Mouse (Mus musculus) thymus, postnatal 4 days (tissue): ENCODE results near the gene Kdm6b.

ENCODE experiments used
- DNase-seq: peaks from one replicate; pipeline ENCODE4 v3.0.0; 2021

Kdm6b gene

GRCm38 (mm10) chr11:69418481-69419442 lies 5.3 kb upstream of the Kdm6b start:
- DNase-seq: peak; percentile 88

- peak; percentile 83 for DNase-seq
Observed at GRCm38 (mm10) chr11:69417449-69418384, 4.2 kb upstream of the Kdm6b start.

- no peak for DNase-seq
Observed at GRCm38 (mm10) chr11:69416921-69417448, 3.5 kb upstream of the Kdm6b start.

- no peak for DNase-seq
Observed at GRCm38 (mm10) chr11:69416509-69416908, 3.0 kb upstream of the Kdm6b start.

DNA sequence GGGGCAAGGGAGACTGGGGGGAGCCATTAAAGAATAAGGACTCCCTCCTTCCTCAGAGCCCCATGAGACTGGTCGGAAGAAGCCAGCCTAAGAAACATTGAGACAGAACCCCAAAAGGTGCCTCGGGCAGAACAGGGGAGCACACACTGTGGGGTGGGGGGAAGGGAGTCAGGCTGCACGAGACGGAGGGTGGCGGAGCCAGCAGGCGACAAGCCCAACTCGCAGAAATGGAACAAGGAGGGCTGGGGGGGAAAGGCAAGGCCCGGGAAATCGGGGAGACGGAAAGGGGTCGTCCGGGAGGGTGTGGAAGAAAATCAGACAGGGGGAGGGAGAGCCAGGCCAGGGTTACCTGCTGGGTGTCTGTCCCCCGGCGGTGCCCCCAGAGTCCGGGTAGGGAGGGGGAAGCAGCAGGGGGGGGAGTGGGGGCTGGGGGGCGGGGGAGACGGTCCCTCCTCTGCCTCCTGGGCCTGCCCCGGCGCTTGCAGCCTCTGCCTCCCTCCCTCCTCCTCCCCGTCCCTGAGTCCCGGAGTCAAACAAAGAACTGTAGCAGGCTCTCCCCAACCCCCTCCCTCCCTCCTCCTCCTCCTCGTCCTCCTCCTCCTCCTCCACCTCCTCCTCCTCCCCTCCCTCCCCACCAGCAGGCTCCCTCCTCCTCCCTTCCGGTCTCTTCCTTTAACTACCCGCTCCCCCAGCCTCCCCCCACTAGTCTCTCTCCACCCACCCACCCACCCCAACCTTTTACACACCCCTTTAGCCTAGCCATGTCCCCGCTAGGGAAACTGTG lies 2.4 kb upstream of the Kdm6b start:
- DNase-seq: peak; percentile 76

DNA sequence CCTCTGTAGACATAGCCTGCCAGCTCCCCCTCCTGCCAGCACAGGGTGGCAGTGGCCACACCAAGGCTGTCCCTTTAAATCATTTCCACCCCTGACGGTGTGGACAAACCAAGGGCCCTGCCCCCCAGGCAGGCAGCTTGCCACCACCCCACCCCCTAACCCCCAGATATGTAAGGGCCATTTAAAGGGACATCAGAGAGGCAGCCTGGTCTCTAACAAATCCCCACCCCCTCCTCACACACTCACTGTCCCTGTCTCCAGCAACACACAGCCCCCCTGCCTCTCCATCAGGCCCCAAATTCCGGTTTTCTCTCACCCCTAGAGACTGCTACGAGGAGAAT lies 1.8 kb upstream of the Kdm6b start:
- DNase-seq: no peak

DNA sequence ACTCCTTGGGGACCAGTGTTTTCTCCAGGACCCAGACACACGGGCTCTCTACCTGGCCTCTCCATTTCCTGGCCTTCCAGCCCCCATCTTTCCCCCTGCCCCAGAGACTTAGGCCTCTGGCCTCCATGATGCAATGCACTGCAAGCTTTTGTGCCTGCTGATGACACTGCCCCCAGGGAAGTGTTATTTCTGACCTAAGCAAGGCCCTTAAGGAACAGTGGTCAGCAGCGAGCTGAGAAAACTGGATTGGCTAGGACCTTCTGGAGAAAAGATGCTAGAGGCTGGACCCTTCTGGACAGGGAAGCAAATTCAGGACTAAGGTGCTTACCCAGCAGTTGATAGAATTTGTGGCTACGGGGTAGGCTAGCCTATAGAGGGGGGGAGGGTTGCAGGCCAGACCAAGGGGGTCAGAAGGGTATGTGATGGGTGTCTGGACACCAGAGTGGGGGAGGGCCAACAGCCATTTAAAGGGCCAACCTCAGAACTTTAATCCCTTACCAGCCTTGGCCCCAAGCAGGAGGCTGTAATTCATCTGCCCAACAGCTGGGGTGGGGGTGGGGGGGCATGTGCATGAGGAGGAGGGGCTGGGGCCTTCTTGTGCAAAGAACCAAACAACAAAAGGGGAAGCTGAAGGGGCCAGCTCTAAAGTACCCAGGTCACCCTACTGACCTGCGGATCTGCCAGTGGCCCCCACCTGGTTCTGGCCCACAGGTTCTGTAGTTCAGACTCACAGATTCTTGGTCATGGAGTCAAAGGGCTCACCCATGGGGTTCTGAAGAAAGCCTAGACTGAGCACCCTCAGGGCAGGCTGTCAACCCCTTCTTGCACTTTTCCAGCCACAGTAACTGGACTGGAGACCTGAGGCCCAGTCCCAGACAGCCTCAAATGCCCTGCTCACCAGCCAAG lies 1.2 kb upstream of the Kdm6b start:
- peak; percentile 50 for DNase-seq

DNA sequence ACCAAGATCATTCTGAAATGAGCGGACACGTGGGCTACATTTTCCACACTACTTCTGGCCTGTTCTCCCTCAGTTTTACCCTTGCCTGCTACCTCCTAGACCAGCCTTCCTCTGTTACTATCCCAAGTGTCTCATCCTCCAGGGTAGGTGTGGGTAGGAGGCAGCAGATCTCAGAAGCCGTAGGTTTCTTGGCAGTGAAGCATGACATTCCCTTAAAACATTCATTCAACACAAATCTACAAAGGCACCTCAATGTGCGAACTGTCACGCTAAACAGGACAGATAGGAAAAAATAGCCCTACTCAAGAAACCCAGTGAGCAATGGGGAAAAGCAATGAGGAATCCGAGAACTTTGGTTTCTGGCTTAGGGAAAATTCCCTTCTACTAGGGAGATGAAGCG lies 927 bp downstream of the Kdm6b start:
- no peak for DNase-seq

- DNase-seq: peak; percentile 78
Observed at GRCm38 (mm10) chr11:69411538-69412203, 1.8 kb downstream of the Kdm6b start.

DNA sequence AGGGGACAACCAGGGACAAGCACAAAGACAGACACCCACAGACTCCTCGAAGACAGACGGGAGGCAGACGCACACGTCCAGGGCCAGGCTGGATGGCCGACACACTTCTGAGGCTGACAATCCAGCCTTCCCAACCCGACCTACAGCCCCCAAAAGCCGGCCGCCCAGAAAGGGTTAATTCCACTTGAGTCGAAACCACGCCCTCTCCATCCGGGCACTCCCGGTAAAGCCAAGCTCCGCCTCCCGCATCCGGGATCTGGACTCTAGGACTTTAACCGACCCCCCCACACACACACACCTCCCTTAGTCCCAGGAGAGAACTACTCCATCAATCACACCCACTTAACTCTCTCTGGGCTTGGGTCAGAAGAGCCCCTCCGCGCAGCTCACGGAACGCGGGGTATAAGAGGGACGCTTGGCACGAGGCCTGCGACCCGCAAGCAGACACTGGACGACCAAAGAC lies 2.4 kb downstream of the Kdm6b start:
- DNase-seq: peak; percentile 96

DNA sequence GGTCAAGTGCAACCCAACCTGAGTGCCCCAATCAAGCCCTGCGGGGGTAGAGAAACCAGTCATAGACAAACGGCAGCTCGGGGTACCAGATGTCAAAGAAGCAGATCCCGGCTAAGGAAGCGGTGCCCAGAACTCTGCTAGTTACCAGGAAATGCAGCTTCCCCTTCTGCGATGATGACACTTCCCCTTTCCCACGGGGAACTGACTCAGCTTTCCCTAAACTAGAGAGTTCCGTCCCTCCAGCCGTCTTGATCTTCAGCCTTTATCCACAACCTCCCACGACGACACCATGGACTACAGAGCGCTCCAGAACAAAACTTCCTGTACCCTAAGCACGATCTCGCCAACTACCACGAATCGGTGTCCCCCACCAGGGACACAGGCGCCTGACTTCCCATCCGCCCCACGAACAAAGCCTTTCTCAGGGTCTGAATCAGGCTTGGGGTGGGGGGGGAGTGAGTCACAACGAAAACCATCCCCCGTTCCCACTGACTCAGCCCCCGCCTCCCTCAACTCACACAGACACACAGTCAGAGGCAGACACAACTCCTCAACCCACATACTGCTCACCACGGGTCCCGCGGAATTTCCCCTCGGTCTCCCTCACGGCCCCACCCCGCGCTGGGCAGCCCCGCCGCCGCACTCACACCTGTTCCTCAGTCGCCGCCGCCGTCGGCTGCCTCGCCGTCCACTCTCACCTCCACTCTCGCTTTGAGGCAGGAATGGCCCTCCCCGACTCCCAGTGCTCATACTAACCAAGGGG lies 3.0 kb downstream of the Kdm6b start:
- DNase-seq: peak; percentile 80

GRCm38 (mm10) chr11:69410045-69410309 lies 3.5 kb downstream of the Kdm6b start:
- DNase-seq: no peak

GRCm38 (mm10) chr11:69409378-69410044 lies 4.0 kb downstream of the Kdm6b start:
- peak; percentile 94 for DNase-seq

DNA sequence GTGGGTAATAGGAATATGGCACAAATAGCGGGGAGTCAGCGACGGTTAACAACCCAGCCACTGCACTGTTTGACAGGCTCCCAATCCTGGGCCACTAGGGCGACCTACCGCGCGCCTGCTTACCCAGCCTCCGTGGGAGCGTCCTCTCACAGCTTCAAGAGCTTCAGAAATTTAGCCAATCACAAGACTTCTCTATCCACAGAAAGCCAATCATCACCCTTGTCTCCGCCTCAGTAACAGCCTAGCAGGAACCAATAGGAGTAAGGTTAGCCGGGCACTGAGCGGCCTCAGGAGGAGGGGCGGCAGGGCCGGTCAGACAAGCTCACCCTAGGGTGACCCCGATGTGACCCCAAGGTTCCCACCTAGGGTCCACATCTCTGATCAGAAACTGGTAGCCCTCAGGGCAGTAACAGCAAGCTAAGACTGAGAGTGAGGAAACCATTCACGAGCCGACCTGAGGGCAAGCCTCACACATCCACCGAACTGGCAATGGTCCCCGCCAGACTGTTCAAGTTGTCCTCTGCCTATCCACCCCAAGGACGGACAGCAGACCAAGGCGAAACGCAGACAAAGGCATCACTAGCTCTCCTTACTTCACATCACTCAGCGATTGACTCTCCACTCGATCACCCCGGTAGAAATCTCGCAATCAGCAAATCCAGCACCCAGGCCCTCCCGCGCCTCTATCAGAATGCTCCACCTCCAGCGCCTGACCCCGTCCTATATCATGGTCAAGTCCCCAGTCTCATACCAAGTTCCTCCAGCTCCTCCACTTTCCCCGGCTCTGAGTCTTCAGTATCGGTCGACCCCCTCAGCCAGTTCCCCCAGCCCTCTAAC lies 4.7 kb downstream of the Kdm6b start:
- peak; percentile 76 for DNase-seq

DNA sequence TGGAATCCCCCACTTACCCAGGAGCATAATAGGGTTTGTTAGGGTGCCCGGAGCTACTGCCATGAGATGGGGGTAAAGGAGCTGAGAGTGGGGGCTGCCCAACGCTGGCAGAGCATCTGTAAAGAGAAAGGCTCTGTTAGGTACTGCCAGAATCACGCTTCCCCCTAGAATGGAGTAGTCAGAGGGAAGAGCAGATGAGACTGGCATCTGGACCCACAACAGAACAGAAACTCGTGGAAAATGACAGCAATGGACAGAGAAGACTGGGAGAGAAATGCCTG lies 5.8 kb downstream of the Kdm6b start:
- DNase-seq: no peak

GRCm38 (mm10) chr11:69406867-69407723 lies 6.4 kb downstream of the Kdm6b start:
- DNase-seq: no peak

DNA sequence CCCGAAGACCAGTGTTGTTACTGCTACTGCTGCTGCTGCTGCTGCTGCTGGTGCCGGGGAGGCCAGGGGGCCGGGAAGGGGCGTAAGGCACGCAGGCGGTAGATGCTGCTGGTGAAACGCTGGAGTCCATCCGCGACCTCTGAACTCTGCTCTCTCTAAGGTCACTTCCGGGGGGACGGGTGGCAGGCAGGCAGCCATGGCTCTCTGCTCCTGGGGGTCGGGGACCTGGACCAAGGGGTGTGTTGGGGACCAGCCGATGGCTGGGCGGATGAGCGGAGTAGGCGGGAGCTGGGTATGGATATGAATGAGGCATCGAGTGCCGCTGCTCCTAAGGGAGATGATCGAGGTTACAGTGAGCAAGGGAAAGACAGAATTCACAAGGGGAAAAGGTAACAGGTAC lies 7.2 kb downstream of the Kdm6b start:
- DNase-seq: no peak
